Mouse (Mus musculus) spleen, postnatal 4 days (tissue): ENCODE measurements around the gene Galnt9.

Experiments
- DNase-seq, 2 experiments: peaks; one replicate each; pipeline ENCODE4 v3.0.0; 2022; ENCODE audit warnings: low spot score in 2 of 2

Gene Galnt9

DNA sequence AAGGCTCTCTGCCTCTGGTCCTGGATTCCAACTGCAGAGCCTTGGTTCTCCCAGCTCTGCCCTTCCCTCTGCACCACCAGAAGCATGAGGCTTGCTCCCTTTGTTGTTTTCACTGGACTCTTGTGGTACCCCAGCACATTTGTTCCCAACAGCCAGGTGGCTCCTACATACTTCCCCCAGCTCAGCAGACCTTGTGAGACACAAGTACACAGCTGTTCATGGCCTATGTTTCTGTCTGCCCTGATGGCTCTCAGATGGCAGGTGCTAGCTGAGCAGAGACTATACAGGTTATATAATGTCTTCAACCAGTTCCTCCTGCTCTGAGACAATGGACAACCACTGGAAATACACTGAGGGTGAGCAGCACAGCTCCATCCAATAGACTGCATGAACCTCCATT, 43.3 kb downstream of the Galnt9 start:
- DNase-seq: no peak

DNA sequence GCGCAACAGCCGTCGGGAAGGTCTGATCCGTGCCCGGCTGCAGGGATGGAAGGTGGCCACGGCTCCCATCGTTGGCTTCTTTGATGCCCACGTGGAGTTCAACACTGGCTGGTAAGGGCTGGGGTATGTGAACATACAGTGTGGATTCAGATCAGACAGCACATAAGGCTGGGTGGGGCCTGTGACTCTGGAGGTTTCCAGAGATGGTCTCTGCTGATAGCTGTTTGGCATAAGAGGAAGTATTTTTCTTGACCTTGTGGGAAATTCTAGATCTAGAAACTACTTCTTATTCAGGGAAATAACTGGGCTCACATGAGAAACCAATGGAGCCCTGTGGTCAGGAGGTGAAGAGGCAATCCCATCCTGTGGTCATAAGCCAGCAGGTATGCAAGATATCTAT, 45.7 kb downstream of the Galnt9 start:
- no peak for DNase-seq

DNA sequence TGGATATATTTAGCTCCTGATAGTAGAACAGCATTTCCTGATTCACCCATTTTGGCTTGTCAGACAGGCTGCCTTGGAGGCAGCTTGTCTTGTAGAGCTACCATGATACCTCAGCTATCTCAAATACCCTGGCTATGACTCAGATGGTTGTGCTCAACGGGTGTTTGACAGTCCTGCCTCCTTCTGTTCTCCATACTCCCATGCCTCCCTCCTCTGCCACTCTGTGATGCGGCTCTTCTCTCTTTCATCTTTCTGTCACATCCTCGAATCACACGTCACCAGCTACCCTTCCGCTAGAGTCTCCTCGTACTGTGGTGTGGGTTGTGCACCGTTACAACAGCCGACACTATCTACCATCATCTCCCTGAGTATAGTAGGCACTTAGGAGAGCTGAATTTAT, 50.3 kb downstream of the Galnt9 start:
- no peak for DNase-seq

DNA sequence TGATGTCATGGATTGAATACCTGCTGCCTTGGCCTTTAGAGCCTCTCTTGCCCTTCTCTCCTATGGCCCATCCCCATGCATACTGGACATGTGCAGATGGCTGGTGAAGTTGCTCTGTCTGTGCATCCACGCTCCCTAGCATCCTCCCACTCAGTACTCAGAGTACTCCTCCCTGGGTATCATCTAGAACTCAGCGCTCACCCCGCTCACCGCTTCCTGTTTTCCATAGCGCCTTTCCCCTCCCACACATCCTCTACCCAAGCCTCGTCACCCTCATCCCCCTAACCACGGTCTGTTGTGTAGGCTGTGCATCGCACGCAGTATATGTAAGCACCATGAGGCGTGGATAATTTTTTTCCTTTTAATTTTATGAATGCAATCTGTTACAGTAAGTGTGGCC, 51.2 kb downstream of the Galnt9 start:
- DNase-seq: no peak

DNA sequence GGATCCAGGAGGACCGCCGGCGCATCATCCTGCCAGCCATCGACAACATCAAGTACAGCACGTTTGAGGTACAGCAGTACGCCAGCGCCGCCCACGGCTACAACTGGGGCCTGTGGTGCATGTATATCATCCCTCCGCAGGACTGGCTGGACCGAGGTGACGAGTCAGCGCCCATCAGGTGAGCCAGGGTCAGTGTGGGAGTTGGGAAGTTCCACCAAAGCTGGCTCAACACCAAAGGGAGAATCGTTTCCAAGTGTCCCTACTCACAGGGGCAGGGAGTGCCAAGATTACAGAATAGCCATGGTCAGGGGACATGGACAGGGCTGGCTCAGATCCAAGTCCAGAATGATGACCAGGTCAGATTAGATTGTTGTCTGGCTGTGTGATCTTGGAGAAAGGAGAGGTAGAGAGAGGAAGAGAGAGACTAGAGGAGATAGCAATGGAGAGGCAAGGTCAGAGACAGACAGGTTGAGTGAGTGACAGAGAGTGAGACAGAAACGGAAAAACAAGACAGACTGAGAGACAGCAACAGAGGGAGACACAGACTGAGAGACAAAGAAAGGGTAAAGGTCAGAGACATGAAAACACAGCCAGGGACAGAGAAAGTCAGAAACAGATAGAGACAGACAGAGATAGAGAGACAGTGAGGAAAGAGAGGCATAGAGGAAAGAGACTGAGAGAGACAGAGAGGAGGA, 52.1 kb downstream of the Galnt9 start:
- no peak for DNase-seq

DNA sequence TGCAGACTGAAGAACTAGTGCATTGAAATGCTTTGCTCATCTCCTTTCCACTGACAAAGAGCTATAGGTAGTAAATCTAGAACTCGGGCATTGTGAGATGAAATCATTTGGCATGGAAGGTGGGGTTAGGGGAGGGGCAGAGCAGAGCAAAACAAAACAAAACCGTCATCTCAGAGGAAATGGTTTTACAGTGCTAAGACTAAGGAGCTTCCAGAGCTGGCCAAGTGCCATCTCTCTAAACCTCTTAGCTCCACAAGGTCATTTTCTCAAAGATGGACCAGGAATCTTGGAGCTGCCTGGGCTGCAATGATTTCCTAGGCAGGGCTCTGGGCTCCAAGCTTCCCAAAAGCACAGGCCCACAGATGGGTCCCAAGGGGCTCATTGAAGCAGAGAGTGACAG, 53.3 kb downstream of the Galnt9 start:
- no peak for DNase-seq

DNA sequence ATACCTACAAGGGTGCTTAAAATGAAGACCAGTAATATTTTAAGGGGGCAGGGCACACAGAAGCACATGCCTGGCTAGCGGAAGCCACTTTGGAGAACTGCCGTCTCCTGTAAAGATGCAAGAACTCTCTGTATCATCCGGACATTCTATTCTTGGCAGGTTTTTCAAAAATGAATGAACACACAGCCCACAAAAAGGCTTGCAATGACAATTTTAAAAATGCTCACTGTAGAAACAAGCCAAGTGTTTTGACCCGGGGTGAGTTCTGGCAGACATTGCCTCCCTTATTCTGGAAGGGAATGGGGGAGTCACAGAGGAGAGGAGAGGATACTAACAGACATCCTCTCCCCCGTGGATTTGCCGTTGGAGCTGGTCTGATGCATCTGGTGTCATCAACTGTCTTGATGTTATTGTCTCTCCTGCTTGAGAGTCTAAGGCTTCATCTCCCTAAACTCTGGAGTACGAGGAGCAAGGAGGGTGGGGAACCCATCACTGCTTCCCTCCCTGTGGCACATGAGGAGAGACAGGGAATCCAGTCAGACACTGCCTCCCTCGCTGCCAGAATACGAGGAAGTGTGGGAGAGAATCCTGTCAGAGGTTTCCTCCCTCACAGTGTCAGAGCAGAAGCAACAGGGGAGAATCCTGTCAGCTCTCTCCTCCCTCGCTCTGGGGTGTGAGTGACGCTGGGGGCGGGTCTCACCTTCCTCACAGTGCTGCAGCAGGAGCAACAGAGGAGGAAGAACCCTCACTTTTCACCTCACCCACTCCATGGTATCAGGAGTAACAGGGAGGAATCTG, 54.3 kb downstream of the Galnt9 start:
- no peak for DNase-seq

DNA sequence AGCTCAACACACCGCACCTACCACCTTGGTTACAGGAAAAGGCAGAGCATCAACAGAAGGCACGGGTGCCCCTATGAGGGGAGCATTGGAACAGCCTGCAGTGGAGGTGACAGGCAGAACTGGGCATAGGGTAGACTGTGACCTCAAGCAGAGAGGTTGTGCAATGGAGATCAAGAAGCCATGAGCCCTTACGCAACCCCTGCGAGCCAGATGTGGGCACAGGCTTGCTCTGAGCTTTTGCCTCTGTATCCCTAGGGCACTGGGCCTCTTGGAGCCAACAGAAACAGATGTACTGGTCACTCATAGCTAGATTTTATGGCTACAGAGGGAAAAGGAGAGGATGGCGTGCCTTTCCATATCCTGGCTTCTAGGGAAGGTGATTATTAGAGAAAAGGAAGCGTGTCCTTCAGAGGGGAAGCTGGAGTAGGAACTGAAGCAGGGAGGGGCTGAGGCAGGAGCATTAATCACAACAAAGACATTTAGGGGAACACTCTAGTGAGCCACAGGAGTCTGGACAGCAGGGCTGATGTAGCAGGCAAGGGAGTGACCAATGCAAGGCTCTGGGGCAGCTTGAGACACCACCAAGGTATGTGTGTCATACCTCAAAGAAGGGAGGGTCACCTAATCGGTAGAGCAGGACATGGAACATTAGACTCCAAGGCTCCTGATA, 59.0 kb downstream of the Galnt9 start:
- DNase-seq: no peak

DNA sequence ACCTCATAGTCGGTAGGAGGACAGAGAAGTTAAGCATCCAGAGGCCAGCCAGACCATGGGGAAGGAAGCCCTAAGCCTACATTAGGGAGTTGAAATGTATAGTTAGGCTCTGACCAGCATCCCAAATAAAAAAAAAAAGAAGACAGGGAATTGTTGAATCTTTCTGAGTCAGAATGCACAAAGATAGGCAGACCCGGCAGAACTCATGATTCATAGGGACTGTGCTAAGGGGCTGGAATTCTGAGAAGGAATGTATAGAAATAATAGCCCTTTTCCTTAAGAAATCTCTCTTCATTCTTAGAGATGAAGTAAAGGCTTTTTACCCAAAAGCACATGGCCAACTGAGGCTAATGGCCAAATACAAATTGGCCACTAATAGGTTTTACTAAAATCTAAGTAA, 60.2 kb downstream of the Galnt9 start:
- DNase-seq: no peak

DNA sequence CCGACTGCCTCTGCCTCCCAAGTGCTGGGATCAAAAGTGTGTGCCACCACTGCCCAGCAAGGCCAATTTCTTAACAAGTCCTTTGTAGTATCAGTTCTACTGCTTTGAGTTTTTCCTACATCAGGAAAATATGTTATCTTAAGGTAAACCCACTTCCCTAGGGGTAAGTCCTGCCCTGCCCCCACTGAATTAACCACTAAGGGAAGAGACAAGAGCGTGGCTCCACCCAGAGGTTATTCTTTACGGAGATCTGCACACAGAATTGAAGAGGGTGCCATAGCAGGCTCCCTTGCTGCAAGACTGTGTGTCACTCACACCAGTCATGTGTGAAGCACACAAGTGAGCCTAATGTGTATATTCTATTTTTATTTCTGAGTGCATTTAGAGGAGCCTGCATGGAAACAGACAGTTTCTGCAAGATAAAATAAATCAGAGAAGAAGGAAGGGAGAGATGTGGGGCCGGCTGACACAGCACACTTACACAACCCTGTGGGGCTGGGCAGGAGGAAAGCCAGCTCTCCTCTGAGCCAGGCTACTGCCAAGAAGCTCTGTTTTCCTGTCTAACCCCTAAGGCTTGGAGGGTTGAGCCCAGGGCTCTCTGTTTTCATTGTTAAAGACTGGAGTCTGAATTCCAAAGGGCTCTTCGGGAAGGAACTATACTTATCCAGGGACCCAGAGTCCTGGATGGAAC, 61.5 kb downstream of the Galnt9 start:
- DNase-seq: no peak

DNA sequence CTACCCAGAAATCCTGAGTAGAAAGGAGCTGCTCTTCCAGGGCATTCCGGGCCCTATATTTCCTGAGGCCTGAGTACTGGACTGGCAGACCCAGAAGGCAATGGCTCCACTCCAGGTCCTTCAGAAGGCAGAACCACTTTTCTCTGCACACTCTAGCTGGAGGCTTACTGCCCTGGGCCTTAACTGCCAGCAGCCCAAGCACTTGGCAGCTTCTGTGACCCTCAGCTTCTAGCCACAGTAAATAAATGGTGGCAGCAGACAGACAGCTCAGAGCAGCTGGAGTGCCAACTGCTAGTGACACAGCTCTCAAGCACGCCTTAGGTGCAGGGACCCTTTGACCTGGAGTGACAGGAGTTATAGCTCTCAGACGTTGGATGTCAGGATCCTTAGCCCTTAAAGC, 63.6 kb downstream of the Galnt9 start:
- DNase-seq: no peak

DNA sequence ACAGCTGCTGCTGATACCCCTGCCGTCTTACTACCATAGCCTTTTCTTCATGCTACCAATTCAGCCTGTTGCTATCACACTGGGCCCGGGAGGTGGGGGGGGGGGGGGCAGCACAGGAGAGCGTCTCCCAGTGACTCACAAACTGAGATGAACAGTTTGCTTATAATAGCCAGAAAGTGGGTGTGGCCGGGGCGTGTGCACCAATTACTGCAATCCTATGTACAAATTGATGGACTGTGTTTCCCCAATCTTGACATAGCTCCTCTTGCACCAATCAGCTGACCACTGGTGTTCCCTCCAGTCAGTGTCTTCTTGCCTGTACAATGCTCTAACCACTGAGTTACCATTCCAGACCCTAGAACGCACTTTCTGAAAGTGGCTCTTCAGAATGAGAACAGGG, 64.2 kb downstream of the Galnt9 start:
- no peak for DNase-seq

DNA sequence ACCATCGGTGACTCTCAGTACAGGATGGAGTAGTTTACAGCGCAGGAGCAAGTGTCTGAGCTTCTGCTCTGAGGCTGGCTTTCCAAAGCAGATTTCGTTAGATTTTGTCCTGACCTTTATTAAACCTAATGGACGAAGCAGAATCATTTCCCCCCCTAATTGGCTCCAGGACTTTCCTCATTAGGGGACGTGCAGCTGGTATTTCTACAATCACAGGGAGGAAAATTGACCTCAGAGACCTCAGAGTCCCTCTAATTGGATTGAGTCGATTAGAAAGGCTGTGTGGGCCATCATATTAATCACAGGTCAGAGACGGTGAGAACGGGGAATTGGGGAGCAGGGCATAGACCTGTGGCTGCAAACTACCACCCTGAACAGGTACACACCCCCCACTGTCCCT, 64.8 kb downstream of the Galnt9 start:
- no peak for DNase-seq

DNA sequence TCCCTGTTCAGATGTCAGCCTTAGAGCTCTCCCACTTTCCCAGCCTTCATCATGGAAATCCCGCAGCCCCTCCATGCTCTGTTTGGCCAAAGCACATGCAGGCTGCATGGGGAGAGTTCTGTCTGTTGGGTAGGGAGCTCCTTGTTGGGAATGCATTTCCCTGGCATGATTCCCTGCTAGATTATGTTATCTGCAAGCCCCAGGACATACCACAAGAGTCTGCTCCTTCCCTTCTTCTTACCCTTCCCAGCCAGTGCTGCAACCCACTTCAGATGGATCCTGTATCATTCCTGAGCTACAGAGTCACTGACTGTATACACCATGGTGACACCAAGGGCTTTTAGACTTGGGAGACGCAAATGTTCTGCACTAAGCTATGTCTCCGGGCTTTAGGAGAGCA, 65.3 kb downstream of the Galnt9 start:
- no peak for DNase-seq

DNA sequence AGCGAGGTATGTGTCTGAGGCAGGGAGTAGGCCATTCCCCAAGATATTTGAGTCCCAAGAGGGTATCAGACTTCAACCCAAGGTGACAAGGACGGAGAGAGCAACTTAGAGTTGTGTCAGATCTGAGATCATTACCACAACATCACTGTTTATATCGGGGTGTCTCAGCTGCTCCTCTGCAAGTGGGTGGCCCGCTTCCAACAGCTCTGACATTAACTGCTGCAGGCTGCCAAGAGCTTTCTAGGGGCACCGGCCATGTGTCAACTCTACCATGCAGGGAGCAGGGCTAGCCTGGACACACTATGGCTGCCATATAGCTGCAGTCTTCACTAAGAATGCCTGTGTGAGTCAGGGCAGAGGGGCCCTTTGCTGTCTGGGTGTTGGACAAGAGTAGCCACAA, 65.7 kb downstream of the Galnt9 start:
- DNase-seq: no peak

DNA sequence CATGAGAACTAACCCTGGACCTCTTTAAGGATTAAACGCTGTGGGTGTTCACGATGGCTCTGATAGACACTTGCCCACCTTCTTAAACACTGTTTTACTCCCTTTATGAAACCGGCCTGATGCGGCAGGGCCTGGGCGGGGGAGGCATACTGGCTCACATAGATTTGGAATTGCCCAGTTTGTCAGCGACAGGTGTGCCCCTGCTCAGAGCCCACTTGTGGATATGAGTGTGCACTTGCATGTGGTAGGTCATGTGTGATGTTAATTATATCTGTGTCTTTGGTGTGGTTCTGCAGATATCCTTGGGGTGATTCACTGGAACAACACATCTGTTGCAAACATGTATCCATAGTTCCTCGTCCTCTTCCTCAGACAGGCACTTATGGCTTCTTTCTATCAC, 66.3 kb downstream of the Galnt9 start:
- no peak for DNase-seq

DNA sequence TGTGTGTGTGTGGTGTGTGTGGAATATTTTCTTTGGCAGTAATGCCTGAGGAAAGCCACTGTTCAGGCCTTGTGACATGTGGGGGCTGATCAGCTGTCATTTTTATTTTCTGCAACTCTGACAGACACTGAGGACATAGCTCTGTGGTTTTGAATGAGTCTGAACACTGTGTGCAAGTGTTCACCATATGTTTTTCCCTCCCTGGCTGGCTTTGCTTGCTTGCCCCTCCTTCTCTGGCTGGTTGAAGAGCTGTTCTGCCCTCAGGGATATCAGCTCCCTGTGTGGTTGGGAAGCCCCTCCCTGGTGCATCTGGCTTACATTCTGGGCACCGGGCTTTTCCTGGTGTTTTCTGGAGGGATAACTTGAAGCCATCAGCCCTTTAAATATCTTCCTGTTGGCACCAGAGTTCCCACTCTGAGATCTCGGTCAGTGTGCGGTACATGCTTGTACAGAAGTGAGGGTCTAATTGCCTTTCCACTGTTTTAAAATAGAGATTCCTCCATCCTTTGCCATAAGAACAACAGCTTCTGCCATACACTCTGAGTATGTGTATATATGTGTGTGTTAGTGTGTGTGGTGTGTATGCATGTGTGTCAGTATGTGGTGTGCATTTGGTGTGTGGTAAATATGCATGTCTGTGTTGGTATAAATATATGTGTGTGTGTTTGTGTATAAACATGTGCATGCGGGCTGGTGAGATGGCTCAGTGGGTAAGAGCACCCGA, 67.4 kb downstream of the Galnt9 start:
- no peak for DNase-seq

DNA sequence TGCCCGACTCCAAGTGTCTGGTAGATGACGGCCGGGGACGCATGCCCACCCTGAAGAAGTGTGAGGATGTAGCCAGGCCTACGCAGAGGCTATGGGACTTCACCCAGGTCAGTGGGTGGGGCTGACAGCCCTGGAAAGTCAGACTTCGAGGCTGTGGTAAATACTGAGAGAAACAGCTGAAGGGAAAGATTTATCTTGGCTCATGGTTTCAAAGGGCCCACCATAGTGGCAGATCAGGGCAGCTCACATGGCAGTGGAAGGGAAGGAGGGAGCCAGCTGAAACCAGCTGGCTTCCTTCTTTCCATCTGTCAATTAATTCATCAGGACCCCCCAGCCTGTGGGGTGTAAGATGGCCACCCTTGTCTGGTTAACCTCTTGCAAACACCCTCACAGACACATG, 75.1 kb downstream of the Galnt9 start:
- DNase-seq: no peak

DNA sequence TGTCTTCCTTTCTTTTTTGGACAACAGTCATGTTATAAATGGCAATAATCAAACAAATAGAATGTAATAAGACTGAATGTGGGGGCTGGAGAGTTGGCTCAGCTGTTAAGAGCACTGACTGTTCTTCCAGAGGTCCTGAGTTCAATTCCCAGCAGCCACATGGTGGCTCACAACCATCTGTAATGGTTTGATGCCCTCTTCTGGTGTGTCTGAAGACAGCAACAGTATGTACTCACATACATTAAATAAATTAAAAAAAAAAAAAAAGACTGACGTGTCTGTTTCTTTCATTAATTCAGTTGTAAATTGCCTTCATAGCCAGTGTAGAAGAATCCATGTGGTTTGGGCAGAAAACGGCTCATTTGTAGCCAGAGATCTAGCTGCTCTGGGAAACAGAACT, 80.2 kb downstream of the Galnt9 start:
- DNase-seq: no peak

DNA sequence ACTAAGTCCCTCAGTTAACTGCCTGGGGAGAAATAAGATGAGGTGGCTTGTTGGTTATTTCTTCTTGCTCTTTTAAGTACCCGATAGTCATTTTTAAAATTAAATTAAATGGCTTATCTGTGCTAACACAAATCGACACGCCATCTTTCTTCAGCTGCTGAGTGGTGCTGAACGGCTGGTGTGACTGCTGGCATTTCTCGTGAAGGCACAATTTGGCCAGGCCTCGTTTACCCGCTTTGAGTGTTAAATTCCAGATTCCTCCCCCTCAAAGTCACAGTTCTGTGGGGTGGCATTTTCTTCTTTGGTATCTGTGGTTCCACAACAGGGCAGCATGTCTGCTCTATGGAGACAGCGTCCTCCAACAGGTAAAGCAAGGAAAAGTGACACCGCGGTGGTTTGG, 83.2 kb downstream of the Galnt9 start:
- DNase-seq: no peak

DNA sequence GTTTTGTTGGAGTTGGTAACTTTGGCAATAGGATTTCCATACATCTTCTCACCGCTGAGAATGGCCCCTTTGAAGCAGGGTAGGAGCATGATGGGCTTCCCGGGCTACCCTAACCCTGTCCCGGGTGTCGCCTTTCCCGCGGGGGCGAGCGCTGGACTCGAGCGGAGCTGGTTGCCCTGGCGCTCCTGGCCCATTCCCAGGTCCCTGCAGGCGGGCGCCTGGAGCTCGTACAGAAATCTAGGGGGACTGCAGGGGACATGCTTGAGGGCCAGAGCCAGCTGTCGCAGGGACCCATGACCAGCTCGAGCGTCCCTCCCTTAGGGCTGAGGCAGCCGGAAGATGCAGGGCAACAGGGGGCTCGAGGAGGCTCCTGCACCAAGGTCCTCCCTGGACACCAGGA, 84.0 kb downstream of the Galnt9 start:
- no peak for DNase-seq
